Mouse (Mus musculus): ENCODE results near the gene Wdr66.

Wdr66 gene

GRCm38 (mm10) chr5:123270917-123271316 lies 19.0 kb downstream of the Wdr66 start:
- no peak for DNase-seq (ENCODE audit: low read depth)

- DNase-seq (ENCODE audit: low read depth) = no peak
These were observed 21.0 kb downstream of the Wdr66 start for GRCm38 (mm10) chr5:123272927-123273326.

GRCm38 (mm10) chr5:123276636-123277341 lies 24.9 kb downstream of the Wdr66 start:
- DNase-seq (ENCODE audit: low read depth) = no peak

- no peak for DNase-seq (ENCODE audit: low read depth)
These were observed 25.4 kb downstream of the Wdr66 start for GRCm38 (mm10) chr5:123277342-123277701.

GRCm38 (mm10) chr5:123277704-123278103 lies 25.8 kb downstream of the Wdr66 start:
- no peak for DNase-seq (ENCODE audit: low read depth)

- DNase-seq (ENCODE audit: low read depth) = no peak
These were observed 27.3 kb downstream of the Wdr66 start for GRCm38 (mm10) chr5:123279248-123279647.

GRCm38 (mm10) chr5:123281336-123282136 lies 29.6 kb downstream of the Wdr66 start:
- DNase-seq (ENCODE audit: low read depth) = no peak

- DNase-seq (ENCODE audit: low read depth) = no peak
These were observed 33.3 kb downstream of the Wdr66 start for GRCm38 (mm10) chr5:123285174-123285573.

- DNase-seq (ENCODE audit: low read depth) = no peak
These were observed 36.2 kb downstream of the Wdr66 start for GRCm38 (mm10) chr5:123288079-123288478.

- DNase-seq (ENCODE audit: low read depth) = no peak
These were observed 42.8 kb downstream of the Wdr66 start for GRCm38 (mm10) chr5:123294653-123295052.

- DNase-seq (ENCODE audit: low read depth) = peak; percentile 14
These were observed 44.4 kb downstream of the Wdr66 start for GRCm38 (mm10) chr5:123296224-123296806.

- no peak for DNase-seq (ENCODE audit: low read depth)
These were observed 45.3 kb downstream of the Wdr66 start for GRCm38 (mm10) chr5:123296972-123297754.

- no peak for DNase-seq (ENCODE audit: low read depth)
These were observed 45.9 kb downstream of the Wdr66 start for GRCm38 (mm10) chr5:123297830-123298229.

- no peak for DNase-seq (ENCODE audit: low read depth)
These were observed 46.6 kb downstream of the Wdr66 start for GRCm38 (mm10) chr5:123298526-123298925.

GRCm38 (mm10) chr5:123300496-123301034 lies 48.7 kb downstream of the Wdr66 start:
- no peak for DNase-seq (ENCODE audit: low read depth)

- DNase-seq (ENCODE audit: low read depth) = no peak
These were observed 50.0 kb downstream of the Wdr66 start for GRCm38 (mm10) chr5:123301780-123302521.

- no peak for DNase-seq (ENCODE audit: low read depth)
These were observed 55.9 kb downstream of the Wdr66 start for GRCm38 (mm10) chr5:123307630-123308282.

- DNase-seq (ENCODE audit: low read depth) = no peak
These were observed 57.9 kb downstream of the Wdr66 start for GRCm38 (mm10) chr5:123309816-123310215.

- no peak for DNase-seq (ENCODE audit: low read depth)
These were observed 58.3 kb downstream of the Wdr66 start for GRCm38 (mm10) chr5:123310221-123310620.

- no peak for DNase-seq (ENCODE audit: low read depth)
These were observed 61.2 kb downstream of the Wdr66 start for GRCm38 (mm10) chr5:123313058-123313630.

Measured in c-Kit-positive CD71-positive TER-119-negative erythroid progenitor cells, embryonic 14.5 days (primary cell).